Mouse (Mus musculus): ENCODE results near the gene Cklf. TPM values are rescaled to one million over a fixed set of nuclear protein-coding genes. Genes with fewer than 3 reads are reported as not detected.
"Not testable (repeated sequence)": the region's sequence is repeated elsewhere in the genome, so short reads cannot be mapped to it uniquely, and the experiment has no call there.

The Cklf gene
- polyA plus RNA-seq, 1 experiment from 2014 or later = 30.6 TPM

GRCm38 (mm10) chr8:104249442-104249996 is 1.1 kb upstream of the Cklf start:
- Histone ChIP-seq H3K9ac (ENCODE audit: low read depth, low read length) (no peak overlapping the region), H3K4me1 (ENCODE audit: control insufficient read depth, insufficient read depth, low read length) (peaks cover 10% of the 10 kb centered on the region; the same call in 1 of the 2 replicates), H3K9me3 (ENCODE audit: control insufficient read depth, low read length) (no peaks in the 10 kb centered on the region), H3K36me3 (ENCODE audit: control insufficient read depth, insufficient read depth, low read length) (no peaks in the 10 kb centered on the region), H3K4me2 (ENCODE audit: low read depth, low read length) (no peak overlapping the region), H3K27ac (ENCODE audit: low read length) (no peak overlapping the region), H3K4me3 (ENCODE audit: low read length) (no peak overlapping the region), H3K27me3 (replicated peaks; ENCODE audit: control insufficient read depth, insufficient read depth, low read length) (no peaks in the 10 kb centered on the region)
- WGBS = 83% methylated on average over 7 of the region's 7 CpGs
- ATAC-seq = no peak

DNA sequence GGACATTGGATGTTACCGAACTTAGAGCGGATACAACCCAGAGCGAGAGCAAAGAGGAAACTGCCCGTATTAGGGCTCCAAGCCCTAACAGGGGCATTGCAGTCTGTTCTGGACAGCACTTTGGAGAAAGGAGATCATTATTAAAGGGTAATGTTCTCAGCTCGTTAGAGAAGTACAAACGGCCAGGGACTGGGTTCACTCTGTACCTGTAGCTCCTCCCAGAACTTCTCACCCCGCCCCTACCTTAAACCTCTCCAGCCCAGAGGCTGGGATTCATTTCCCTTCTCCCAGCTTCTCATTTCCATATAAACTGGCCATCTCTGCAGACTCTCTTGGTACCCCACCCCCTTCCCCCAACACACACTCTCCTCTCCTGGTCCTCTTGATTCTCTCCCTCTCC is 800 bp downstream of the Cklf start:
- H3K36me3 ChIP-seq (ENCODE audit: control insufficient read depth, insufficient read depth, low read length) = no peaks in the 10 kb centered on the region
- peak; percentile 46 for ATAC-seq
- H3K27me3 ChIP-seq (replicated peaks; ENCODE audit: control insufficient read depth, insufficient read depth, low read length) = no peaks in the 10 kb centered on the region
- H3K4me2 ChIP-seq (ENCODE audit: low read depth, low read length) = peak overlapping the region; percentile 79
- no peaks in the 10 kb centered on the region for H3K9me3 ChIP-seq (ENCODE audit: control insufficient read depth, low read length)
- peak overlapping the region; percentile 85; the same call in 1 of the 2 replicates for H3K27ac ChIP-seq (ENCODE audit: low read length)
- WGBS = 0% methylated on average over 7 of the region's 7 CpGs
- H3K4me1 ChIP-seq (ENCODE audit: control insufficient read depth, insufficient read depth, low read length) = peaks cover 10% of the 10 kb centered on the region; the same call in 1 of the 2 replicates
- peak overlapping the region; percentile 67 for H3K4me3 ChIP-seq (ENCODE audit: low read length)
- peak overlapping the region; percentile 72 for H3K9ac ChIP-seq (ENCODE audit: low read depth, low read length)

- Histone ChIP-seq H3K9me3 (ENCODE audit: control insufficient read depth, low read length) (no peaks in the 10 kb centered on the region), H3K36me3 (ENCODE audit: control insufficient read depth, insufficient read depth, low read length) (peaks cover under 1% of the 10 kb centered on the region; the same call in 1 of the 2 replicates), H3K27me3 (replicated peaks; ENCODE audit: control insufficient read depth, insufficient read depth, low read length) (no peaks in the 10 kb centered on the region), H3K4me2 (ENCODE audit: low read depth, low read length) (no peak overlapping the region), H3K4me1 (ENCODE audit: control insufficient read depth, insufficient read depth, low read length) (no peaks in the 10 kb centered on the region), H3K4me3 (ENCODE audit: low read length) (no peak overlapping the region), H3K27ac (ENCODE audit: low read length) (no peak overlapping the region), H3K9ac (ENCODE audit: low read depth, low read length) (no peak overlapping the region)
- ATAC-seq = no peak
- 89% methylated on average over 3 of the region's 3 CpGs for WGBS
These were observed 2.4 kb downstream of the Cklf start for GRCm38 (mm10) chr8:104253016-104253415.

- not testable (repeated sequence) for H3K9ac ChIP-seq (ENCODE audit: low read depth, low read length); H3K4me3 ChIP-seq (ENCODE audit: low read length); H3K9me3 ChIP-seq (ENCODE audit: control insufficient read depth, low read length); H3K27ac ChIP-seq (ENCODE audit: low read length); H3K27me3 ChIP-seq (replicated peaks; ENCODE audit: control insufficient read depth, insufficient read depth, low read length); H3K4me1 ChIP-seq (ENCODE audit: control insufficient read depth, insufficient read depth, low read length); H3K4me2 ChIP-seq (ENCODE audit: low read depth, low read length); ATAC-seq
- peaks cover 11% of the 10 kb centered on the region; the same call in 1 of the 2 replicates for H3K36me3 ChIP-seq (ENCODE audit: control insufficient read depth, insufficient read depth, low read length)
- 88% methylated on average over 5 of the region's 5 CpGs for WGBS
These were observed 11.1 kb downstream of the Cklf start for GRCm38 (mm10) chr8:104261802-104262201.

GRCm38 (mm10) chr8:104264271-104264935 is 13.7 kb downstream of the Cklf start:
- not testable (repeated sequence) for H3K36me3 ChIP-seq (ENCODE audit: control insufficient read depth, insufficient read depth, low read length); ATAC-seq; H3K27me3 ChIP-seq (replicated peaks; ENCODE audit: control insufficient read depth, insufficient read depth, low read length); H3K4me1 ChIP-seq (ENCODE audit: control insufficient read depth, insufficient read depth, low read length); H3K9ac ChIP-seq (ENCODE audit: low read depth, low read length); H3K27ac ChIP-seq (ENCODE audit: low read length); H3K4me3 ChIP-seq (ENCODE audit: low read length); H3K9me3 ChIP-seq (ENCODE audit: control insufficient read depth, low read length); H3K4me2 ChIP-seq (ENCODE audit: low read depth, low read length)
- 97% methylated on average over 22 of the region's 22 CpGs for WGBS

- no peak overlapping the region for H3K4me3 ChIP-seq (ENCODE audit: low read length)
- 0 out of 2 replicates have a peak, but pooled peaks have one; percentile 46 for ATAC-seq
These were observed 17.7 kb downstream of the Cklf start for GRCm38 (mm10) chr8:104268368-104268767.

DNA sequence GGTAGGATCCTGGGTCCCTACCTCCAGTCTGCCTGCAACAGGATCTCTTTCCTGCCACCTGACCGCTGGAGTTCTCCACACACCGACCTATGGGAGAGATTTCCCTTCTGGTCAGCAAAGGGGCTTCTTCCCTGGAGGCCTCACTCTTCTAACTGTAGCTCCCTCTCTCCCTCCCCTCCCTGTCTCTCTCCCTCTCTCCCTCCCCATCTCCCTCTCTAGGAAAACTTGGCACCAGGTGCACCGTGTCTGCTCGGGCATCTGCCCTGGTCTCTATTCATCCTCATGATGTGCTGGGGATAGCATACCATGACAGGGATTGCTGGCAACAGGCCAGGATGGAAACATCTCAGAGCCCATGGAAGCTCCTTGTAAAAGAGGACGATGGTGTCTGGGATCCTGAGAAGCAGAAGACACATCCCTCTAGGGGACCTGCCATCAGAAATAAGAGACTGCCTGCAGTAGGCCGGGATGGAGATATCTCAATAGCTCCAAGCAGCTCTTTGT is 18.3 kb downstream of the Cklf start:
- no peak overlapping the region for H3K4me2 ChIP-seq (ENCODE audit: low read depth, low read length)
- no peak for ATAC-seq
- H3K27me3 ChIP-seq (replicated peaks; ENCODE audit: control insufficient read depth, insufficient read depth, low read length) = no peaks in the 10 kb centered on the region
- H3K9me3 ChIP-seq (ENCODE audit: control insufficient read depth, low read length) = no peaks in the 10 kb centered on the region
- H3K4me3 ChIP-seq (ENCODE audit: low read length) = no peak overlapping the region
- H3K9ac ChIP-seq (ENCODE audit: low read depth, low read length) = no peak overlapping the region
- H3K4me1 ChIP-seq (ENCODE audit: control insufficient read depth, insufficient read depth, low read length) = no peaks in the 10 kb centered on the region
- H3K27ac ChIP-seq (ENCODE audit: low read length) = no peak overlapping the region
- WGBS = 85% methylated on average over 6 of the region's 6 CpGs
- H3K36me3 ChIP-seq (ENCODE audit: control insufficient read depth, insufficient read depth, low read length) = no peaks in the 10 kb centered on the region

More at GRCm38 (mm10) chr8:104268368-104268767, 17.7 kb downstream of the Cklf start:
- no peak overlapping the region for H3K4me2 ChIP-seq (ENCODE audit: low read depth, low read length)
- H3K9me3 ChIP-seq (ENCODE audit: control insufficient read depth, low read length) = no peaks in the 10 kb centered on the region
- H3K27me3 ChIP-seq (replicated peaks; ENCODE audit: control insufficient read depth, insufficient read depth, low read length) = no peaks in the 10 kb centered on the region
- no peaks in the 10 kb centered on the region for H3K36me3 ChIP-seq (ENCODE audit: control insufficient read depth, insufficient read depth, low read length)
- no peaks in the 10 kb centered on the region for H3K4me1 ChIP-seq (ENCODE audit: control insufficient read depth, insufficient read depth, low read length)
- H3K27ac ChIP-seq (ENCODE audit: low read length) = no peak overlapping the region
- H3K9ac ChIP-seq (ENCODE audit: low read depth, low read length) = no peak overlapping the region

DNA sequence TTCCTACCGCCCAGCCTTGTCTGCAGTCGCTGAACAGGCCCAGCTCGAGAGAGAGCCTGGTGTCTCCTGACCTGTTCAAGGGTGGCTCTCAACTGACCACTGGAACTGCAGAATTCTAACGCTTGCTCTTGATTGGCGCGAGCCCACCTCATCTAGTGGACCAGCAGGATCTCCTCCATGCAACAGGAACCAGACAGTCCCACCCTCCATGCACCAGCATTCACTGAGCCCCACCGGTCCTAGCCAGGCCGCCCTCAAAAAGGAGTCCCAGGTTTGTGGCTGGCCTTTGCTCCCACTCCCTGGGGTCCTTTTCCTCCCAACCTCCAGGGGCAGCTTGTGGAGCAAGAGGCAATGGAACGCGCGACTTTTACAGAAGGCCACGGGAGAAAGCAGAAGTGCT is 42.4 kb downstream of the Cklf start, which contains the start of gene Cmtm2a:
TSS of gene Cmtm2a (minus strand) at position 101 of the 400 bp plus-strand sequence.
- not testable (repeated sequence) for H3K36me3 ChIP-seq (ENCODE audit: control insufficient read depth, insufficient read depth, low read length); ATAC-seq; H3K27me3 ChIP-seq (replicated peaks; ENCODE audit: control insufficient read depth, insufficient read depth, low read length); H3K9ac ChIP-seq (ENCODE audit: low read depth, low read length); H3K4me2 ChIP-seq (ENCODE audit: low read depth, low read length); H3K4me1 ChIP-seq (ENCODE audit: control insufficient read depth, insufficient read depth, low read length); H3K9me3 ChIP-seq (ENCODE audit: control insufficient read depth, low read length); H3K27ac ChIP-seq (ENCODE audit: low read length); H3K4me3 ChIP-seq (ENCODE audit: low read length)
- WGBS = 84% methylated on average over 9 of the region's 12 CpGs

DNA sequence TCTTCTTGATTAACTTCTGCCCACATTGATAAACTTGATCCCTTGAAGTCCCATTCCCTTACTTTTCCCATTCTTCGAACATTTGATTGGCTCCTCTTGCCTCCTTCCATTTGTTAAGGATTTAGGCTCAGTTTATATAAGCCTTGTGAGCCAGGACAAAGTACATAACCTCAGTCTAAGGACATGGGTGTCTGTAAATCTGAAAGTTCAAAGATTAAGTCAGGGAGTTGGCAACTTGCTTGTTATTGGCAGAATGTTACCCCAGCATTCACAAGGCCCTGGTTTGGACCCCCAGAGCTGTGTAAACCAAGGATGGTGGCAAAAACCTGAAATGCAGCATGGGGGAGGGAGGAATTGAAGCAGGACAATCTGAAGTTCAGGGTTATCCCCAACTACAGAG is 43.7 kb downstream of the Cklf start:
- ATAC-seq = no peak
- Histone ChIP-seq H3K36me3 (ENCODE audit: control insufficient read depth, insufficient read depth, low read length) (no peaks in the 10 kb centered on the region), H3K27ac (ENCODE audit: low read length) (no peak overlapping the region), H3K4me1 (ENCODE audit: control insufficient read depth, insufficient read depth, low read length) (no peaks in the 10 kb centered on the region), H3K9me3 (ENCODE audit: control insufficient read depth, low read length) (no peaks in the 10 kb centered on the region), H3K9ac (ENCODE audit: low read depth, low read length) (no peak overlapping the region), H3K4me3 (ENCODE audit: low read length) (no peak overlapping the region), H3K27me3 (replicated peaks; ENCODE audit: control insufficient read depth, insufficient read depth, low read length) (no peaks in the 10 kb centered on the region), H3K4me2 (ENCODE audit: low read depth, low read length) (no peak overlapping the region)
- 85% methylated on average over 1 of the region's 1 CpGs for WGBS

Measured in intestine, embryonic 16.5 days (tissue).